Mouse (Mus musculus) left cerebral cortex, adult 9 months (tissue): ENCODE data around the gene Accs.

Experiments used
- DNase-seq, 2 experiments: peaks; one replicate each; pipeline ENCODE4 v3.0.0; 2022; ENCODE audit warnings: low spot score in 2 of 2

Gene Accs

DNA sequence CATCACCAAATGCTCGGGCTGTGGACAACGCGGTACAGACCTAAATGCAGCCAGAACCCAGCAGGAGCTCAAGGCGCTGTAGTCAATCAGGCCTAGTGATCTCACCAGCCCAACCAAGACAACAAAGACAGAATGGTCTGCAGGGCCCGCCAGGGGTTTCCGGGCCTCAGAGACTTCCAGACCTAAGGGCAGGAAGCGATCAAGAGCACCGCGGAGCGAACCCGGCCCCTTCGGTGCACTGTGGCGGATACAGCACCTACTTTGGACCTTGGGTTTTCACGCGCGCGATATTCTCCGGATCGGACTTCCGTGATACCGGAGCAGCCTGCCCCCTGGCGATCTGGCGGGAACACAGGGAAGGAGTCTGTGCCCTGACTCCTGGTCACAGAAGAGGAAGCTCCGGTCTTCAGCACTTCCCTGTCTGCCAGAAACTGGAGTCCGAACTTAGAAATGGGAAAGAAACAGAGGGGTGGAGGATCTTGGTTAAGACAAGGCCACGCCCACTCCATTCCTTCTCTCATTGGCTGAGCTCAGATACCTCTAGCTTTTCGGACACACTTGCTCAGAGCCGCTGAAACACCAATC is at the start of gene Accs:
TSS of gene Accs (minus strand) at position 439 of the 585 bp plus-strand sequence.
- peak; percentile 11 to 47 for DNase-seq

- peak; percentile 39 to 65 for DNase-seq
Observed at GRCm38 (mm10) chr2:93891611-93892280, 42.0 kb upstream of the Accs start.

GRCm38 (mm10) chr2:93890143-93890542 is 40.4 kb upstream of the Accs start:
- no peak for DNase-seq

DNA sequence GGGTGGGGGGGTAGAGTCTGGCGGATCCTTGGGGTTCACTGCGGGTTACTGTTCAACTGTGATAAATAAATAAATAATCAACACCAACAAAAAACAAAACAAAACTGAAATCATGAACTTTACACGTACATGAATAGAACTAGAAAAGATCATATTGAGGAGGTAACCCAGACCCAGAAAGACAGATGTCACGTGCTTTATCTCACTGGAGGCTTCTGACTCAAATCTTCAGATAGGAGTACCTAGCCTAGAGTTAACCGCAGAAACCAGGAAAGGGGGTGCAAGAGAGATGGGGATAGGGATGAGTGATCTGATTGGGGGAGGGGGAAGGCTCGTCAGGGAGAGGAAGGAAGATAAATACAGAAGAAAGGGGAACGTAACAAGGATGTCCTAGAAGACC is 39.3 kb upstream of the Accs start:
- no peak for DNase-seq

DNA sequence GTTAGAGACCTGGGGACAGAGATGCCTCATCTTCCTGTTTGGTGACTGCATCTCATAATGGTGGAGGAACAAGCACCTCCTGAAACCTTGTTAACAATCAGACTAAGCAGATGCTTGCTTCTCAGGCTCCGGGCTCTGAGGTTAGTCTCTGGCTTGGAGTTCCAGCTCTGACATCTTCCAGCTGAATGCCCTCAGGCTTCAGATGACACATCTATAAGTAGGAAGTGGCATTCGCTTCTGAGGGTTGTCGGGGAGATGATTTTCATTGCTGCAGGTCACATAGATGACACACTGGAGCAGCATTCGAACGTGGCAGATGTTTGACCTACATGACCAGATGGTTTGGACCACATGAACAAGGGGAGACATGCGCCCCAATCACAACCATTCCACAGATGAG is 38.6 kb upstream of the Accs start:
- DNase-seq: no peak

- no peak for DNase-seq
Observed at GRCm38 (mm10) chr2:93887273-93887672, 37.5 kb upstream of the Accs start.

- DNase-seq: no peak
Observed at GRCm38 (mm10) chr2:93886013-93886794, 36.5 kb upstream of the Accs start.

DNA sequence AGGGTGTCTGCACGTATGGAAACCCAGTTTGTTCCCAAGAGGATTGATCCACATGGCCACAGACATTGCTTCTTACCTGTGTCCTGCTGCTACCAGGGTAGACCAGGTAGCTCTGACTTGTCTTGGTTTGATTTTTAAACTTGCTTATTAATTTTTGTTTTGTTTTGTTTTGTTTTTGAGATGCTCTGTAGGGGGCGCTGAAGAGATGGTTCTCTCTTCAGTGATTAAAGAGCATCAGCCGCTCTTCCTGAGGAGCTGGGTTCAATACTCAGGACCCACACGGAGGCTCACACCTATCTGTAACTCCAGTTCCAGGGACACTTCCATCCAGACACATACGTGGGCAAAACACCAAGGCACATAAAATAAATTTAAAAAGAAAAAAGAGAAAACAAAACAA is 33.3 kb upstream of the Accs start:
- no peak for DNase-seq

GRCm38 (mm10) chr2:93881640-93882367 is 32.1 kb upstream of the Accs start:
- DNase-seq: no peak

- no peak for DNase-seq
Observed at GRCm38 (mm10) chr2:93880981-93881380, 31.2 kb upstream of the Accs start.

DNA sequence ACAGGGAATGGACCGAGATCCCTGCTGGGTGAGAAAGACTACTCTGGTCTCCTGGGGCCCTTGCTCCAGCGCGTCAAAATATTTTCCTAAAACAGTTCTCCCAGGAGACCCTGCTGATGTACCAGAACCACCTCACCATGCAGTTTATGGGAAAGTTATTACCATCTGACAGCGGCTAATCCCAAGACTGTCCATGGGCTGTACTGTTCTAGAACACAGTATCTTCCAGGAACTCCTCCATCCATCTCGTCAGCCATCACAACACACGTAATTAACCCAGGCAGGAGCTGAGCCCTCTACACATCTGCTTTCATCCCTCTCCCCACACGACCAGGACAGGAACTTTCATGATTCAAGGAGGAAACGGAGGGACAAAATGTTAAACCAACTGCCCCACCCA is 30.7 kb upstream of the Accs start:
- no peak for DNase-seq

- DNase-seq: no peak
Observed at GRCm38 (mm10) chr2:93877005-93877404, 27.3 kb upstream of the Accs start.

DNA sequence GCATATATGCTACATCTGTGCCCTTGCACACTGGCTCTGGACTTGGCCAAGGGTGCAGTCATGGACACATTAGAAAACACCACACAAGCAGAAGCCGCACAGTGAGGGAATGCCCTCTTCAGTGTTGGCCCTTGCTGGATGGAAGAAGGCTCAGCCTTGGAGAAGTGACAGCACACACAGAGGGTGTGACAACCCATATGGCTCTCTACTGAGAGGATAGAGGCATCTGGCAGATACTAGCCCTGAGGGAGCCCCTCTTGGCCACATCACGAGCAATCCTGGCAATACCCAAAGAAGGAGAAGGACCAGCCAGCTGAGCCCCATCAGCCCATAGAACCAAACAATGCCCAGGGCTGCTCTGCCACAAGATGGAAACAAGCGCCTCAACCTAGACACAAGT is 24.9 kb upstream of the Accs start:
- DNase-seq: no peak

DNA sequence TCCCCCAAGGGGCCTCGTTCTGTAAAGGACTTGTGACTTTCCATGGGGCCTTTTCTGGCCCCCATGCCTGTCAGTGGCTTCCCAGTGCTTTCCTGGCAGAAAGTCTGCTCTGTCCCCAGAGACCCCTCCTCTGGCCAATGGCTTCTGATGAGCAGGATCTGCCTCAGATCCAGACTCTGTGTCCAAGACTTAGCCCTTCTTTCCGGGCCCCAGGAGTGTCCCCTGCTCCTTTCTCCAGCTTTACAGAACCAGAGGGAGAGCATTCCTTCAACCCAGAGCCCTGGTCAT is 24.4 kb upstream of the Accs start:
- DNase-seq: no peak

DNA sequence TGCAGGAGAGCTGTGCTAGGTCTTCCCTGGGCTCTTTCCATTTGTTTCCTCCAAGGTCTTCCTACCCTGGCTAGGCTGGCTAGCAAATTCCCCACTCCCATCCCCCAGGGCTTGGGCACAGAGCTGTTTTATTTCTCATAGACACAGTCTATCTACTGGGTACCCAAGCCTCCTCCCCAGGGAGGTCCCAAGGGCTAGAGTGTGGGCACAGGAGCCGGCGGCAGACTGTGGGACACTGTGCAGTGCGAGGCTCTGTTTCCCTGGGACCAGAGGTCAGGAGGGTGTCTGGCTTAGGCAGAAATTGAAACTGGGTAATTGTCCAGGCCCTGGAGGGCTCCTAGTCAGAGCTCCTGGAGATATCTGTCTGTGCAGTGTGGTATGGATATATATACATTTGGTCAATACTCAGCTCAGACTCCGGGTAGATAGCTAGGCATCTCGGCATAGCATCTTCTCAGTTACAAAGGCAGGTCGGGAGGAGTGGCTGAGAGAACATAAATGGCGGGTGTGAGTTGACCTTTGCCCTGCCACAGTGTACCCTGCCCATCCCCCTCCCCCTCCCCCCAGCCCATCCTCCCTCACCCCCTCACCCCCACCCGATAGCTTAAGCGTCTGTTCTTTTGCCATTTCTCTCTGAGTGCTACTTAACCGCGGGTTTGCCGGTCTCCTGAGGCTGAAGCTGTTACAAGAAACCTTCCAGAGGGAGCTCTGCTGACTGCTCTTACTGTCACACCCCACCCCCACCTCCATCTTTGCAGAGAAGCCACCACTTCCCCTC is 23.9 kb upstream of the Accs start:
- no peak for DNase-seq

GRCm38 (mm10) chr2:93872257-93872656 is 22.5 kb upstream of the Accs start:
- no peak for DNase-seq

- DNase-seq: no peak
Observed at GRCm38 (mm10) chr2:93871411-93871925, 21.7 kb upstream of the Accs start.

- peak; percentile 27 to 86 for DNase-seq
Observed at GRCm38 (mm10) chr2:93870842-93871241, 21.1 kb upstream of the Accs start.

DNA sequence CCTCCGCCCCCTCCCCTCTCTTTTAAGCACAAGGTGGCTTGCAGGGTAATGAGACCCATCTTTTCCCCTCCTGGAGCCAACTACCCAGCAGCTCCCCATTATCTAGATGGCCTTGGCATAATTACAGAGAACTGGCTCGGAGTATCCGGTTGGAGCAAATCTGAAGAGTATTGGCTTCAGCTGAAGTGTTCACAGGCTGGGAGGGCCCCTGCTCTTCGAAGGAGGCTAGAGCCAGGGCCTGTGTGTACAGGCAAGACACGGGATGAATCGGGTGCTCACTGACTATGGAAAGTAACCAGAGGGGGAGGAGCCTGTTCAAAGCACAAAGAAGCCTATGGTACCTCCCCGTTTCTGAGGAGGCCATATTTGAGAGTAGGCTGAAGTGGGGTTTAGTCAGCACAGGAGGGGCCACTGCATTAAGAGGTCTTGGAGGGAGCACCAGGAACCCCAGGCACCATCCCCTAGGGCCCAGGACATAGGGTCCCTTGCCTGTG is 19.4 kb upstream of the Accs start, which contains the start of gene Accsl:
TSS of gene Accsl (minus strand) at position 51 of the 494 bp plus-strand sequence.
- DNase-seq: no peak

- DNase-seq: no peak
Observed at GRCm38 (mm10) chr2:93868566-93868965, 18.8 kb upstream of the Accs start.

GRCm38 (mm10) chr2:93863229-93863628 is 13.5 kb upstream of the Accs start:
- no peak for DNase-seq
